Comparison of ENCODE assay signal across 27 mouse cellular contexts in the genomic region with DNA sequence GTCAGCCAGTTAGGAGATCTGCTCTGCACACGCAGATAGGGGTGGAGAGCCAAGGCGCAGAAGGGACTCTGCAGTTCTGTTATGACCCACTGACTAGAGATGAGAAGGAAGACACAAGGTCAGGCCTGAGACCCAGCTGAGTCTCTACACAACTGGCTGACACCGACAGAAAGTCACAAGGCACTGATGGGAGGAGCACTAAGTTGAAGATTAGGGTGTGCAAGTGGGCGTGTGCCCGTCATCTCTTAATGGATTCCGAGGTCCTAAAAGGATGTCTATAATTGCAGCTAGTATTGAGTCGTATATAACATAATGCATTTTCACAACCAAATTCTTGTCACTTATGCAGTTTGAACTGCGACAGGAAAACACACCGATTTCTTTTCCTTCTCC. TPM values are rescaled to one million over a fixed set of nuclear protein-coding genes. Genes with fewer than 3 reads are reported as not detected.
DNase-seq lines count a peak whose midpoint lies in the region; ATAC-seq and TF ChIP-seq lines count a peak whose summit lies in the region.
"Had no signal": no experiment of that assay in that cellular context is flagged by ENCODE, and none has a peak within 500 bp of the region (broad histone marks: within the 10 kb centered on the region; RNA-seq: fewer than 3 reads in every experiment).

No protein-coding gene starts in this region.

- TF ChIP-seq POLR2A in thymus, adult 2 months (IDR thresholded peaks at IDR 0.05; ENCODE audit: control insufficient read depth, extremely low read depth, insufficient read depth, low read length, poor library complexity) = no peak

- H3K4me1 ChIP-seq in liver, embryonic 13.5 days (replicated peaks) = peaks cover 24% of the 10 kb centered on the region
- peaks cover 5% of the 10 kb centered on the region; the same call in 1 of the 2 replicates for H3K4me1 ChIP-seq in thymus, adult 2 months (replicated peaks; ENCODE audit: control insufficient read depth, insufficient read depth, low read length)

- no peak overlapping the region for H3K9ac ChIP-seq in liver, embryonic 13.5 days
- H3K9ac ChIP-seq: embryonic facial prominence, embryonic 15.5 days; forebrain, embryonic 13.5 days; heart, embryonic 13.5 days; hindbrain, embryonic 14.5 days had no signal

- H3K9me3 ChIP-seq in liver, embryonic 13.5 days (replicated peaks) = no peaks in the 10 kb centered on the region
- H3K9me3 ChIP-seq: embryonic facial prominence, embryonic 15.5 days; forebrain, embryonic 10.5 days; forebrain, embryonic 13.5 days; heart, embryonic 10.5 days; heart, embryonic 13.5 days had no signal

- no peak for TF ChIP-seq CTCF in thymus, adult 2 months (IDR thresholded peaks at IDR 0.05; ENCODE audit: borderline replicate concordance, control insufficient read depth, extremely low read depth, insufficient read depth, low read length, poor library complexity)

- no peak overlapping the region for H3K27ac ChIP-seq in liver, embryonic 13.5 days
- no peak overlapping the region for H3K27ac ChIP-seq in thymus, adult 2 months (ENCODE audit: control insufficient read depth, insufficient read depth, low read length)
- H3K27ac ChIP-seq: embryonic facial prominence, embryonic 15.5 days; forebrain, embryonic 10.5 days; forebrain, embryonic 13.5 days; heart, adult 2 months; heart, embryonic 10.5 days; heart, embryonic 13.5 days; hindbrain, embryonic 14.5 days had no signal

- 0 out of 2 replicates have a peak, but pooled peaks have one; percentile 31 for ATAC-seq in liver, embryonic 13.5 days (ENCODE audit: low read depth)
- peak; percentile 62 for ATAC-seq in megakaryocyte-erythroid progenitor cell, adult 5-6 weeks (replicated peaks; ENCODE audit: low FRiP score, low TSS enrichment, poor library complexity, severe bottlenecking)
- ATAC-seq: activated CD4-positive, CD25-positive, alpha-beta regulatory T cell, adult 4 months; forebrain, embryonic 13.5 days; forebrain, embryonic 16.5 days had no signal

- 55% methylated on average over 9 of the region's 9 CpGs for WGBS in liver, embryonic 13.5 days (ENCODE audit: insufficient replicate concordance)
- 95% methylated on average over 9 of the region's 9 CpGs for WGBS in thymus, adult 2 months

- peaks cover 6% of the 10 kb centered on the region; the same call in 1 of the 2 replicates for H3K27me3 ChIP-seq in liver, embryonic 13.5 days
- no peaks in the 10 kb centered on the region for H3K27me3 ChIP-seq in thymus, adult 2 months (ENCODE audit: control insufficient read depth, insufficient read depth, low read length)
- H3K27me3 ChIP-seq: embryonic facial prominence, embryonic 15.5 days; forebrain, embryonic 13.5 days; heart, embryonic 13.5 days had no signal

- H3K4me2 ChIP-seq in liver, embryonic 13.5 days = no peak overlapping the region
- H3K4me2 ChIP-seq: embryonic facial prominence, embryonic 15.5 days; forebrain, embryonic 13.5 days; heart, embryonic 13.5 days; hindbrain, embryonic 14.5 days had no signal

- no peaks in the 10 kb centered on the region for H3K36me3 ChIP-seq in liver, embryonic 13.5 days
- H3K36me3 ChIP-seq in thymus, adult 2 months (ENCODE audit: control insufficient read depth, insufficient read depth, low read length) = no peaks in the 10 kb centered on the region
- H3K36me3 ChIP-seq: embryonic facial prominence, embryonic 15.5 days; forebrain, embryonic 10.5 days; heart, embryonic 10.5 days; heart, embryonic 13.5 days had no signal

- DNase-seq in adrenal gland, adult (ENCODE audit: inconsistent age in 2 of 2, low spot score in 1 of 2) = peak; percentile 40 to 55
- DNase-seq in adrenal gland, adult 18-20 months (ENCODE audit: low spot score in 2 of 2) = no peak
- no peak for DNase-seq in liver, embryonic 13.5 days
- no peak for DNase-seq in liver
- DNase-seq in thymus, adult 2 months = no peak
- DNase-seq: adrenal gland, postnatal 14 days; cerebellum, adult 11 months; cerebellum, adult 2 months; cerebellum, adult 9-11 months; cerebellum, postnatal 25 days; embryo, embryonic 11 days; gastrocnemius, postnatal 10 days; gastrocnemius, postnatal 36 days; heart, adult 2 months; heart, postnatal 14 days; heart, postnatal 4 days had no signal

- no peak overlapping the region for H3K4me3 ChIP-seq in liver, embryonic 13.5 days (replicated peaks)
- no peak overlapping the region for H3K4me3 ChIP-seq in thymus, adult 2 months (ENCODE audit: control insufficient read depth, insufficient read depth, low read length)
- H3K4me3 ChIP-seq: embryonic facial prominence, embryonic 15.5 days; erythroblast, embryonic 14.5 days; forebrain, embryonic 10.5 days; forebrain, embryonic 13.5 days; heart, adult 2 months; heart, embryonic 10.5 days; heart, embryonic 13.5 days had no signal

RNA-seq across cellular contexts. Expression of a gene that starts 38.4 kb away (rescaled TPM):
- total RNA-seq in adrenal gland, adult 18-20 months (2021) = 1 to 10 TPM in 1 of 2 experiments, not detected in 1; 1.0 TPM
- 0.15 and 0.17 TPM in 2 replicates for polyA plus RNA-seq in liver, embryonic 13.5 days (2015; fragmentation: Nextera tagmentation; extraction: Ambion mirVana)
- not detected in 2 replicates for total RNA-seq in megakaryocyte-erythroid progenitor cell, adult 5-6 weeks (2014; fragmentation: Nextera tagmentation)
- not detected in 2 replicates for total RNA-seq in megakaryocyte-erythroid progenitor cell, adult 5-6 weeks (2017)
- 1.4 and 1.9 TPM in 2 replicates for polyA plus RNA-seq in thymus, adult 2 months (2012; rRNA removed)
- total RNA-seq: adrenal gland, postnatal 14 days had no signal
- polyA plus RNA-seq: activated CD4-positive, CD25-positive, alpha-beta regulatory T cell, adult 4 months; embryonic facial prominence, embryonic 11.5 days; forebrain, embryonic 16.5 days; hindbrain, embryonic 14.5 days had no signal

RNA-seq across cellular contexts. Expression of a gene that starts 46.6 kb away (rescaled TPM):
- total RNA-seq in adrenal gland, adult 18-20 months (2021) = 1,000 to 10,000 TPM in 1 of 2 experiments, 100 to 1,000 TPM in 1; 940 to 1,277 TPM
- polyA plus RNA-seq in liver, embryonic 13.5 days (2015; fragmentation: Nextera tagmentation; extraction: Ambion mirVana) = 499 and 526 TPM in 2 replicates
- total RNA-seq in megakaryocyte-erythroid progenitor cell, adult 5-6 weeks (2014; fragmentation: Nextera tagmentation) = 728 and 806 TPM in 2 replicates
- total RNA-seq in megakaryocyte-erythroid progenitor cell, adult 5-6 weeks (2017) = 1,234 and 1,237 TPM in 2 replicates
- polyA plus RNA-seq in thymus, adult 2 months (2012; rRNA removed) = 395 and 432 TPM in 2 replicates

Comparison
In these comparisons a context has a peak if more than half of its experiments do, and no peak if none do; other contexts are left out.
1. DNase-seq: peak in adrenal gland, adult (2 of 2); none in adrenal gland, adult 18-20 months (0 of 2), liver, embryonic 13.5 days (single experiment), liver (single experiment) and thymus, adult 2 months (single experiment).